Mouse (Mus musculus) lung, postnatal 0 days (tissue): Measurements from ENCODE around the gene Plin4.

Experiments
- CTCF ChIP-seq: IDR thresholded peaks from 2 replicates; pipeline ENCODE4 v1.5.1; 2016; ENCODE audit warnings: antibody characterized with exemption, mild to moderate bottlenecking
- EP300 ChIP-seq: IDR thresholded peaks from 2 replicates; pipeline ENCODE4 v1.6.1; 2016; ENCODE audit warnings: antibody characterized with exemption, mild to moderate bottlenecking, control low read depth

DNA sequence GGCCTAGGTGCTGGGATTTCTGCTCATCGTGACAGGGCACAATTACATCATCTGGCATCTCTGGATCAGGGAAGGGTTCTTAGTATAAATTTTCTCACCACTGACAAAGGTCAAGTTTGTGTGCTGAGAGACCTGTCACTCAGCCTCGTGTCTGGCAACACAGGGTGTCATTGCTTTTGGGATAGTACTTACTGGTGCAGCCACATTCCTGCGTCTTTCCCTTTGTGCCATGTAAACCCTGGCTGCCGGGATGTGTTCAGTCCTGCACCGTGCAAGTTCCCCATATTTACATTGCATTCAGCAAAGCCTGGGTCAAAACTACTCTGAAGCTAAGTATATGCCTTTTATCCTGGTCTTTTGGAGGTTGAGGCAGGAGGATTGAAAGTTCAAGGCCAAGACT lies 58.2 kb downstream of the Plin4 start:
- no peak for TF ChIP-seq CTCF
- no peak for TF ChIP-seq EP300
